Mouse (Mus musculus) Patski (cell line): ENCODE results near the gene Plagl1. TPM values are rescaled to one million over a fixed set of nuclear protein-coding genes. Genes with fewer than 3 reads are reported as not detected.
"Not testable (repeated sequence)": the region's sequence is repeated elsewhere in the genome, so short reads cannot be mapped to it uniquely, and the experiment has no call there.

ENCODE experiments used
- ATAC-seq: fragments of 100-300 bp; one replicate; pipeline ENCODE4 v1.8.0; 2021
- CTCF ChIA-PET: fragments of 350-600 bp; sonication (Branson Sonifier 250); formaldehyde crosslinking; loops from one replicate; lab custom pipeline; 2022; ENCODE audit warnings: inconsistent platforms; lab: Charles Lee
- POLR2A ChIA-PET: fragments of 350-600 bp; sonication (Branson Sonifier 250); formaldehyde crosslinking; loops from one replicate; lab custom pipeline; 2022; ENCODE audit warnings: antibody characterized with exemption, inconsistent platforms; lab: Charles Lee
- DNase-seq: peaks from one replicate; pipeline ENCODE4 v3.0.0-alpha.2; 2011; ENCODE audit warnings: low read depth, low spot score
- H3K27me3 ChIP-seq: fragments of 371-371 bp; one replicate; pipeline ENCODE4 v1.5.1; 2021
- CTCF ChIP-seq: fragments of 100-300 bp; IDR thresholded peaks from one replicate; pipeline ENCODE4 v1.5.1; 2021
- in situ Hi-C: fragments of 300-500 bp; cut with MboI; formaldehyde crosslinking; loops from 3 replicates; pipeline ENCODE4 v1.11.1; 2018; ENCODE audit warnings: low pct_unique_long_range_greater_than_20kb, mixed read lengths
- polyA plus RNA-seq: library from polyadenylated mRNA; unstranded; gene quantifications from one replicate; pipeline ENCODE4 v1.2.3, GENCODE M21; 2021

Gene Plagl1
- polyA plus RNA-seq, result 0.73 TPM

DNA sequence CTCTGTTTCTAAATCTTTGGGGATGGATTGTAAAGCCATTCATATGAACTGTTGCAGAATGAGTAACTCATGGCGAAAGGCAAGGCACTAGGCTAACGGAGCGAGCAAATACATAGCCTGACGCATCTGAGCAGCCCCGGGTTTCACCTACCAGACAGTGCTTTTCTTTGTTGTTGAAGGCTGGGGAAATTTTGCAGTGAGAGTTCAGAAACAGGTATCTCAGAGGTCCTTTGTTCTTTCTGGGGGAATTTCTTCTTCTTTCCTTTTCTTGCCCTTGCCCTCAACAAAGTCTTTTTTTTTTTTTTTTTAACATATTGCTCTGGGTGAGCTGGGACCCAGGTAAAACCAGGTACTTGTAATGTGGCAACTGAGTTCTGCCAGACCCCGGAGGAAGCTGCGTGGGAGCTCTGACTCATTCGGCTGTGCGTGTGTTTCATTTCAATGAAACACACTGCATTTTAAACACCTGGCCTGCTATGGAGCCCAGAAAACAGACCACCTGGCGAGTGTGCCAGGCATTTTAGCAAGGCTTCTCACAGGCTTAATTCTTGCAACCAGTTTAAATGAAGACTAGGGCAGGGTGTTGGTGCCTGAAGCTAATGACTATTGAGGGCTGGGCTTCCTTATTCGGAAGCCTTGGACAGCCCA lies at the start of gene Plagl1:
TSS of gene Plagl1 (plus strand) at position 484 of the 648 bp plus-strand sequence.
- DNase-seq (no peak), ATAC-seq (no peak)
- H3K27me3 ChIP-seq, result peaks cover 7% of the 10 kb centered on the region
- ChIA-PET CTCF (no interaction called here), POLR2A (no interaction called here)
- no peak for TF ChIP-seq CTCF
- in situ Hi-C loops, result no loop called here

DNA sequence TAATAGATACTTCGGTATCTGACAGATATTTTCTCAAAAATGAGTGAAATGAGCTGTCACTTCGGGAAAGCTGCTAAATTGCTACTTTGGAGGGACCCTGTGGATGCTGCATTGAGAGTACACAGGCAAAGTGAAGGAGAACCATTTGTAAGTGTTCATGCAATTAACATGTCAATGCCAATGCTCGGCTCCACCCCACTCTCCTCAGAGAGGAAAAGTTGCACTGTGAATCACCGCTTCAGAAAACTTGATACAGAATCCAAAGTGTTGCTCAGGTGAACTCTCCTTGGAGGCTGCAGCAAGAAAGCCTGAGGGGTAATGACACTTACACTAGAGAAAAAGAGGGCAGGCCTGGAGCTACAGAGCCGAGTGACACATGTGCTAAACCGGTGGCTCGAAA lies 46.3 kb upstream of the Plagl1 start:
- ChIA-PET POLR2A (no interaction called here), CTCF (interaction anchor here (1.1 kb wide), 1 partner anchor 426 kb away, joined by 3 read pairs; no protein-coding TSS in a partner anchor)
- DNase-seq (no peak), ATAC-seq (no peak)
- H3K27me3 ChIP-seq, result no peaks in the 10 kb centered on the region
- TF ChIP-seq CTCF, result no peak
- in situ Hi-C loops, result no loop called here

- DNase-seq (peak; percentile 10), ATAC-seq (peak; percentile 56)
- no peaks in the 10 kb centered on the region for H3K27me3 ChIP-seq
- ChIA-PET CTCF (interaction anchor here (0.6 to 1.4 kb wide), 4 partner anchors 18 to 773 kb away, joined by 3 read pairs; no protein-coding TSS in a partner anchor), POLR2A (no interaction called here)
- in situ Hi-C loops, result loop anchor here (5.0 kb wide), 1 partner anchor 1371 kb away; no protein-coding TSS in a partner anchor
- peak; percentile 61 for TF ChIP-seq CTCF
Observed at GRCm38 (mm10) chr10:13016573-13016972, 43.7 kb upstream of the Plagl1 start.

GRCm38 (mm10) chr10:13018510-13018909 lies 41.8 kb upstream of the Plagl1 start:
- DNase-seq (no peak), ATAC-seq (no peak)
- ChIA-PET CTCF (interaction anchor here (0.8 to 1.4 kb wide), 4 partner anchors 11 to 415 kb away, joined by 3 to 4 read pairs (median 4); no protein-coding TSS in a partner anchor), POLR2A (no interaction called here)
- TF ChIP-seq CTCF, result peak; percentile 81
- no peaks in the 10 kb centered on the region for H3K27me3 ChIP-seq
- in situ Hi-C loops, result loop anchor here (5.0 kb wide), 1 partner anchor 1369 kb away; no protein-coding TSS in a partner anchor

- no peak for TF ChIP-seq CTCF
- CTCF ChIA-PET, result interaction anchor here (0.6 to 1.4 kb wide), 6 partner anchors 11 to 414 kb away, joined by 3 to 4 read pairs (median 3); no protein-coding TSS in a partner anchor
- peaks cover under 1% of the 10 kb centered on the region for H3K27me3 ChIP-seq
- POLR2A ChIA-PET, result no interaction called here
- no peak for ATAC-seq
- in situ Hi-C loops, result loop anchor here (5.0 kb wide), 1 partner anchor 1368 kb away; no protein-coding TSS in a partner anchor
- no peak for DNase-seq
Observed at GRCm38 (mm10) chr10:13019026-13019425, 41.3 kb upstream of the Plagl1 start.

DNA sequence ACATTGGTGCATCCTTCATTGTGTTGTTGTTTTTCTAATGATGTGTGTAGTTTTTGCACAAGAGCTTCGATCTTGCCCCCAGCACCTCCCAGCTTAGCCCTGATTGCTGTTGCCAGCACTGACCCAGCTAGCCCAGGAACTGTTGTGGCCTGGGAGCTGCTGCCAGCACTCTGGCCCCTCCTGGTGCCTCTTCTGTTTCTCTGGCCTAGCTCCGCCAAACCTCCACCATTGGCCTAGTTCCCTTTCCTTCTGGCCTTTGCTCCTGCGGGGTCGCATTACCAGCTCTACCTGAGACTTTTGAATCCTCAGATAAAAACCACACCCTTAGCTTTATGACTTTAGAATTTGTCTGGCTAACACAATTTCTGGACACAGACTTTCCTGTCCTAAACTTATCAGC lies 38.2 kb upstream of the Plagl1 start:
- in situ Hi-C loops, result loop anchor here (5.0 kb wide), 2 partner anchors 60 to 400 kb away; no protein-coding TSS in a partner anchor
- no peak for TF ChIP-seq CTCF
- ChIA-PET POLR2A (no interaction called here), CTCF (no interaction called here)
- ATAC-seq (no peak), DNase-seq (no peak)
- H3K27me3 ChIP-seq, result peaks cover 7% of the 10 kb centered on the region

DNA sequence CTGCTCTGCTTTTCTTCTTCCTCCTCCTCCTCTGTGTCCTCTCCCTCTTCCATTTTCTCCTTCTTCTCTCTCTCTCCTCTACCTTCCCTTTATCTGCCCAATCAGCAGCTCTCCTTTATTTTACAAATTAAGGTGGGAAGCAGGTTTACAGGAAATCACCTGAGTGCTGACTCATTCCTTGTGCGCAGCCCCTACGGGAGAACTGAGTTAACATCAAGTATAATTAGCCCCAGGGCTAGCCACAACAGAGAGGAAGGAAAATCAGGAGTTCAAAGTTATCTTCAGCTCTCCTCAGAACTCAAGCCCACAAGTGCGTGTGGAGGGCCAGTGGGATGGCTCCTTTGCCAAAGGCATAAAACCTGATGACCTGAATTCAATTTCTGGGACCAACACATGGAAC lies 36.3 kb upstream of the Plagl1 start:
- ATAC-seq, DNase-seq, CTCF ChIA-PET: not testable (repeated sequence)
- in situ Hi-C loops, result loop anchor here (5.0 kb wide), 2 partner anchors 58 to 398 kb away; no protein-coding TSS in a partner anchor
- POLR2A ChIA-PET, result interaction anchor here (0.6 kb wide), 1 partner anchor 218 kb away, joined by 3 read pairs; no protein-coding TSS in a partner anchor
- H3K27me3 ChIP-seq, result peaks cover 14% of the 10 kb centered on the region

DNA sequence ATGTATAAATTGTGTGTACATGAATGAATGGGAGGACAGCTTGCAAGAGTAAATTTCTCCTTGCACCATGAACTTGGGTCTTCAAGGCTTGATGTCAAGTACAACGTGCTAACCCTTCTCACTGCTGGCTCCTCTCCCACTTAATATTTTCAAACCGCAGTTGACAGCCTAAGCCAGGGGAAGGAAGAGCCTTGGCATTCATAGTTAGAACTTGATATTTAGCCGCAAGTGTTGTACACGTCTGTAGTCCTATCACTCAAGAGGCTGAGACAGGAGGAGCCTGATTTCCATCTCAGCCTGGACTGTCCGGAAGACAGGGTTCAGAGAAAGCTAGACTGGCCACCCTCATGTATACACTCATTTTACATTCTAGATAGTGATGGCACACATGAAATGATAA lies 32.6 kb upstream of the Plagl1 start:
- ATAC-seq (no peak), DNase-seq (no peak)
- in situ Hi-C loops, result no loop called here
- ChIA-PET POLR2A (no interaction called here), CTCF (no interaction called here)
- TF ChIP-seq CTCF, result no peak
- H3K27me3 ChIP-seq, result peaks cover 20% of the 10 kb centered on the region

DNA sequence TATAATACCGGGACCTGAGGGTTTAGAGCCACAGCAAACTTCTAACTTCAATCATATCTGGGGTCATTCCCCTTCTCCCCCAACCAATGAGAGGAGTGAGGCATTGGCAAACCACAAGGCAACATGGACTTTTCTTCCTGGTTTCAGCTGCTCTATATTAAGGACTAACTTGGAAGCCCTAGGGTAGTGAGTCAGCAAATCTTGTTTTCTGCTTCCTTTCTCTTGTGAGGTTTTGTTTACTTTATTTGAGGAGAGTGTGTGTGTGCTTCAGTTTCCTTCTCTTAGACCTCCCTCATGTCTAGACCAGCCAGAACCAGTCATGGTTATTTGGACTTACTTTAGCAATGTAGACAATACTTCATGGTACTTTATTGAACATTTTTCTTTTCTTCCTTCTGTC lies 32.1 kb upstream of the Plagl1 start:
- CTCF ChIA-PET, result no interaction called here
- DNase-seq (no peak), ATAC-seq (no peak)
- in situ Hi-C loops, result no loop called here
- TF ChIP-seq CTCF, result no peak
- POLR2A ChIA-PET, result no interaction called here
- peaks cover 20% of the 10 kb centered on the region for H3K27me3 ChIP-seq

DNA sequence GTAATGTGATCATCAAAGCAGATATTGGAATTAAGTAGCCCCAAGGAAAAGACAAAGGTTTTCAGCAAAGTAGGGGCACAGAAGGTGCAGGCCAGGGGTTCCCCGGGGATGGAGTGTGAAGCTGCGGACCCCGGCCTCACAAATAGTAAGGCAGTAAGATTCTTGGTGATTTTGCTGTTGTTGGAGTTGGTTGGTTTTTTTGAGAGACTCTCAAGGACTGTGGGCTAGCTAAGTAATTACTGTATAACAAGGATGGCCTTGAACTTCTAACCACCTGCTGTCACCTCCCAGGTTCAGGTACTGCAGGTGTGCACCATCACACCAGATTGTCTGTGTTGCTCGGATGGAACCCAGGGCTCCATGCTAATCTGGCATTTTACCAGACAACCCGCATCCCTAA lies 30.9 kb upstream of the Plagl1 start:
- no peak for TF ChIP-seq CTCF
- in situ Hi-C loops, result no loop called here
- DNase-seq (no peak), ATAC-seq (no peak)
- POLR2A ChIA-PET, result no interaction called here
- CTCF ChIA-PET, result interaction anchor here (1.4 kb wide), 1 partner anchor 11 kb away, joined by 4 read pairs; no protein-coding TSS in a partner anchor
- peaks cover 16% of the 10 kb centered on the region for H3K27me3 ChIP-seq

GRCm38 (mm10) chr10:13035270-13035669 lies 25.0 kb upstream of the Plagl1 start:
- peak; percentile 7 for DNase-seq
- in situ Hi-C loops, result no loop called here
- ATAC-seq, result no peak
- H3K27me3 ChIP-seq, result no peaks in the 10 kb centered on the region
- POLR2A ChIA-PET, result no interaction called here
- CTCF ChIA-PET, result no interaction called here
- TF ChIP-seq CTCF, result no peak
